Mouse (Mus musculus): ENCODE measurements at regions not wholly inside any gene's neighbourhood (a gene's known extent, or its start where the extent isn't known, plus 50 kb on each side); places are given as distances from the start of the nearest gene placed in this dataset.

- CTCF ChIA-PET: no interaction called here
Measured at GRCm38 (mm10) chr14:24877853-24878252, 390.9 kb downstream of the Rps24 start.

GRCm38 (mm10) chr14:24886164-24886563, 399.2 kb downstream of the Rps24 start:
- CTCF ChIA-PET: no interaction called here

- CTCF ChIA-PET: no interaction called here
Measured at GRCm38 (mm10) chr14:24886896-24887421, 400.0 kb downstream of the Rps24 start.

- CTCF ChIA-PET: no interaction called here
Measured at GRCm38 (mm10) chr14:24890856-24891255, 403.9 kb downstream of the Rps24 start.

- CTCF ChIA-PET: no interaction called here
Measured at GRCm38 (mm10) chr14:24895196-24895595, 408.3 kb downstream of the Rps24 start.

- CTCF ChIA-PET: no interaction called here
Measured at GRCm38 (mm10) chr14:24896681-24897080, 409.8 kb downstream of the Rps24 start.

GRCm38 (mm10) chr14:24900501-24901179, 413.7 kb downstream of the Rps24 start:
- CTCF ChIA-PET: no interaction called here

- CTCF ChIA-PET: no interaction called here
Measured at GRCm38 (mm10) chr14:24901726-24902125, 414.8 kb downstream of the Rps24 start.

- CTCF ChIA-PET: no interaction called here
Measured at GRCm38 (mm10) chr14:24902870-24903269, 415.9 kb downstream of the Rps24 start.

- CTCF ChIA-PET: no interaction called here
Measured at GRCm38 (mm10) chr14:24904712-24905111, 417.8 kb downstream of the Rps24 start.

GRCm38 (mm10) chr14:24906916-24907315, 420.0 kb downstream of the Rps24 start:
- CTCF ChIA-PET: no interaction called here

- CTCF ChIA-PET: no interaction called here
Measured at GRCm38 (mm10) chr14:24908377-24908776, 421.5 kb downstream of the Rps24 start.

GRCm38 (mm10) chr14:24911621-24912020, 424.7 kb downstream of the Rps24 start:
- CTCF ChIA-PET: no interaction called here

GRCm38 (mm10) chr14:24919056-24919455, 432.1 kb downstream of the Rps24 start:
- CTCF ChIA-PET: no interaction called here

GRCm38 (mm10) chr14:24922006-24922405, 435.1 kb downstream of the Rps24 start:
- CTCF ChIA-PET: no interaction called here

GRCm38 (mm10) chr14:24924561-24924960, 437.6 kb downstream of the Rps24 start:
- CTCF ChIA-PET: no interaction called here

GRCm38 (mm10) chr14:24926086-24927048, 439.4 kb downstream of the Rps24 start:
- CTCF ChIA-PET: no interaction called here

GRCm38 (mm10) chr14:24928726-24929125, 441.8 kb downstream of the Rps24 start:
- CTCF ChIA-PET: no interaction called here

GRCm38 (mm10) chr14:24930251-24930650, 443.3 kb downstream of the Rps24 start:
- CTCF ChIA-PET: no interaction called here

GRCm38 (mm10) chr14:24937876-24938275, 451.0 kb downstream of the Rps24 start:
- CTCF ChIA-PET: no interaction called here

- CTCF ChIA-PET: no interaction called here
Measured at GRCm38 (mm10) chr14:24939068-24939467, 452.1 kb downstream of the Rps24 start.

GRCm38 (mm10) chr14:24939476-24940200, 452.7 kb downstream of the Rps24 start:
- CTCF ChIA-PET: no interaction called here

All from spleen, embryonic (tissue).